Comparison of ENCODE assay signal across 30 mouse cellular contexts in genomic region chr1:13941351-13941750, GRCm38 (mm10).
"Had no signal": no experiment of that assay in that cellular context is flagged by ENCODE, and none has a peak within 500 bp of the region (broad histone marks: within the 10 kb centered on the region; RNA-seq: fewer than 3 reads in every experiment).

No protein-coding gene starts in this region.

- H3K9ac ChIP-seq: limb, embryonic 12.5 days; limb, embryonic 13.5 days; limb, embryonic 15.5 days; liver, embryonic 12.5 days; liver, embryonic 13.5 days; liver, embryonic 14.5 days; liver, embryonic 15.5 days; liver, postnatal 0 days; lung, embryonic 14.5 days; lung, embryonic 15.5 days; midbrain, embryonic 12.5 days; midbrain, embryonic 13.5 days; midbrain, embryonic 15.5 days had no signal

- ATAC-seq: liver, embryonic 12.5 days; liver, postnatal 0 days; lung, postnatal 0 days; midbrain, embryonic 13.5 days; midbrain, embryonic 15.5 days; midbrain, embryonic 16.5 days had no signal

- H3K9me3 ChIP-seq: limb, embryonic 10.5 days; limb, embryonic 15.5 days; liver, embryonic 12.5 days; liver, embryonic 13.5 days; liver, embryonic 15.5 days; lung, embryonic 15.5 days; midbrain, embryonic 12.5 days; midbrain, embryonic 15.5 days had no signal

- H3K27ac ChIP-seq: left cerebral cortex, adult 2 months; limb, embryonic 10.5 days; limb, embryonic 12.5 days; limb, embryonic 13.5 days; limb, embryonic 15.5 days; liver, embryonic 12.5 days; liver, embryonic 13.5 days; liver, embryonic 14.5 days; liver, embryonic 15.5 days; lung, embryonic 15.5 days; macrophage; midbrain, embryonic 10.5 days; midbrain, embryonic 12.5 days; midbrain, embryonic 13.5 days; midbrain, embryonic 15.5 days had no signal

- H3K36me3 ChIP-seq: limb, embryonic 12.5 days; limb, embryonic 13.5 days; limb, embryonic 15.5 days; liver, embryonic 12.5 days; liver, embryonic 13.5 days; liver, embryonic 15.5 days; lung, embryonic 15.5 days; midbrain, embryonic 10.5 days; midbrain, embryonic 12.5 days; midbrain, embryonic 13.5 days; midbrain, embryonic 15.5 days had no signal

- H3K4me1 ChIP-seq: limb, embryonic 13.5 days; limb, embryonic 15.5 days; liver, embryonic 12.5 days; liver, embryonic 13.5 days; liver, embryonic 15.5 days; lung, embryonic 15.5 days; megakaryocyte, embryonic 14.5 days; midbrain, embryonic 10.5 days; midbrain, embryonic 13.5 days; midbrain, embryonic 15.5 days had no signal

- DNase-seq: left cerebral cortex, postnatal 4 days; liver; liver, embryonic 13.5 days; liver, postnatal 0 days; lung, adult 18-20 months; lung, adult 2 months; lung, embryonic 14.5 days; lung, postnatal 10 days; lung, postnatal 14 days; lung, postnatal 36 days; lung, postnatal 4 days; midbrain, embryonic 14.5 days had no signal

- H3K4me3 ChIP-seq: left cerebral cortex, adult 2 months; limb, embryonic 10.5 days; limb, embryonic 12.5 days; limb, embryonic 13.5 days; limb, embryonic 15.5 days; liver, embryonic 12.5 days; liver, embryonic 13.5 days; liver, embryonic 15.5 days; lung, embryonic 15.5 days; megakaryocyte, embryonic 14.5 days; midbrain, embryonic 10.5 days; midbrain, embryonic 12.5 days; midbrain, embryonic 13.5 days; midbrain, embryonic 15.5 days; myocyte had no signal
